Mouse (Mus musculus): ENCODE results near the gene Capn10.
A peak's percentile ranks its signal among the peaks of the same experiment; 100 is the strongest.
"Not testable (repeated sequence)": the region's sequence is repeated elsewhere in the genome, so short reads cannot be mapped to it uniquely, and the experiment has no call there.

Gene Capn10

DNA sequence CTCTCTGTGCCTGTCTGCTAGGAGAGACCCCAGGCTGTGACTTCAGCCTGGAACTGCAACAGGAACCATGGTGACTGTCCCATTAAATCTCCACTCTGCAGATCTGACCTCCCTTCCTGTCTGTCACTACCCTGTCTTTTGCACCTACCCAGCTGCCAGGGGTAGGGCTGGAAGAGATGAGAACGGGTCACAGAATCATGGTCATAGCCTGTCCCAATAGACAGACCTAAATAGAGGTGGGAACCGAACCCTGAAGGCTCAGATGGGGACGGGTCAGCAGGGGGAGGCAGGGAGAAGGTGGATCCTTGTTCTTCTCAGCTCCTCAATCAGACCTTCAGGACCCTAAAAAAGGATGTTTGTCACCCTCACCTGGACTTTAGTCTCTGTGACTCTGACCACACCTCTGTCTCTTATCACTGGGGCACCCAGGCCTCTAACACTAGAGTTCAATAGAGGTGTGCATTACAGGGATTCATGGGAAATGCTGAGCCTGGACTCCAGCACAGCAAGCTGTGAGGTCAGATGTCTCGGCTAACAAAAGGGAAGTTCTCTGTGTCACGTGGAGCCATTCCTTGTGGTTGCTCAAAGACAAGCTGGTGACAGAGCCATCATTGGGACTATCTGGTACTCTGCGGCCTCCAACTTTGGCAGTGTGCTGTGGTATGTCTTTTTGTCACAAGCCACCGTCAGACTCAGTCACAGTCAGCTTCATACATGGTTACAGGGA is 13.5 kb upstream of the Capn10 start:
- no peak for DNase-seq

GRCm38 (mm10) chr1:92921496-92921895 is 12.7 kb upstream of the Capn10 start:
- no peak for DNase-seq

DNA sequence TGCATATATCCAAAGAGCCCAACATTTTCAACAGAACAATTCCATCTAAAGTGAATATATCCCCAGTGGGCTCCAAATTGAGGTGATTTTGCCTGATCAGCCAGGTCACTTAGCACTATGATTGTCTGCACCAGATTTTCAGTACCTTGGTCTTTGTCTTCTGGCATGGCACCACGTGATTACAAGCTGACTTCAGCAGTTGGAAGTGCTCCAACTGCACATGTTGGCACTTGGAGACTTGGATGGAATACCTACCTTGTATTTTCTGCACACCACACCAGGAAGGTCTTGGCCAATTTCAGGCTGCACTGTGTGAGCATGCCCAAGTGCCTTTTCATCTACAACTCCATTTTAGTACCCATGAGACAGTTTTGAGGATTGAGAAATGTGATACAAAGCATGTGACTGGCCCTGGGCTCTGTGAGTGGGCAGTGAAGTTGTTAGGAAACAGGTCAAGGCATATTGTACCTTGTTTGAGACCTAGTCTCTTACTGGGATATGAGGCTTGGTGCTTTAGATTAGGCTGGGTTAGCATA is 3.9 kb upstream of the Capn10 start:
- no peak for DNase-seq

DNA sequence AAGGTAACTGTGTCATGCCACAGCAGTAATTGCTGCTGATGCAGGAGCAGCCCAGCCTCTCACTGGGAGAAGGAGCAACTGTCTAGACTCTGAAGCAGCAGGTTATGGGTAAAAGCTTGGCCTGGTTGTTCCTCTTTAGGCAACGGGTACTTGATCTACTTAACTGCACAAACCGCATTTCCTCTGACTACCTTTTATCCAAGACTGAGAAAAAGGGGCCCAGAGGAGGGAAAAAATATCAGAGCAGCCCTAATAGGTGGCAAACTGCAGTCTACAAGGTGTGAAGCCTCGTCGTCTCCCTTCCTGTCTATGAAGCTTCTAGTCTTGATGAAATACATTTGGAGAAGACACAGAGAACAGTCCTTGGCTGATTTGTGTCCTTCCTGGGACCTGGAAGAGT is 565 bp upstream of the Capn10 start:
- DNase-seq = no peak

- peak; percentile 47 for DNase-seq
Observed at GRCm38 (mm10) chr1:92935054-92935962, 1.1 kb downstream of the Capn10 start.

DNA sequence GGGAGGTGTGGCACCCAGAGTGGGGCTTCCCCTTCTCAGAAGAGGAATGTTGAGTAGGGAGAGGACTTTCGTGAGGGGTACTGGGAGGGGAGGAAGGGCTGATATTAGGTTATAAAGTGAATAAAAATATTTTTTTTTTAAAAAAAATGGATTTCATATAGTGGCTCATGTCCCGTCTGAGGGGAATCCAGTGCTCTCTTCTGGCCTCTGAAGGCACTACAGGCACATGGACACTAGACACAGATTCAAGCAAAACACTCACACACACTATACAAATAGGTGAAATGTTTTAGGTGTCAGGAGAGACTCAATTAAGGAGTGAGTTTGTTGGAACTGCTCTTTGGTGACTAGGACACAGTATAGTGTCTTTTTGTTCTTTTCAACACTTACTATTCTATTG is 1.8 kb downstream of the Capn10 start:
- DNase-seq = no peak

DNA sequence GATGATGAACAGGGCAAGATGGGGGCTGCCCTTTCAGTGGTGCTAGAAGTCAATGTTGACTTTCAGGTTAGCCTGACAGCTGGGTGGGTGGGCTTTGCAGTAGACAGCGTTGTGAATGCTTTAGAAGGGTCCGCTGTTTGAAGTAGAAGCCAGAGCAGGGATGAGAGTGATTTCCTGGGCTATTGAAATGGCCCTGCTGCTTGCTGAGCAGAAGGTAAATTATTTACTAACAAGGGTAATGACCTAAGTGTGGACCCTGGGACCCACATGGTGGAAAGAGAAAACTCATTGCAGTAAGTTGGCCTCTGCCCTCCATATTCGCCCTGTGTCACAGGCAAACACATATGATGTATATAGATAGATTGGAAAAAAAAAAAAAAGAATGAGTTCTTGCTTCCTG is 2.3 kb downstream of the Capn10 start:
- DNase-seq = no peak

- DNase-seq = no peak
Observed at GRCm38 (mm10) chr1:92937797-92938196, 3.6 kb downstream of the Capn10 start.

- peak; percentile 48 for DNase-seq
Observed at GRCm38 (mm10) chr1:92939746-92940145, 5.6 kb downstream of the Capn10 start.

DNA sequence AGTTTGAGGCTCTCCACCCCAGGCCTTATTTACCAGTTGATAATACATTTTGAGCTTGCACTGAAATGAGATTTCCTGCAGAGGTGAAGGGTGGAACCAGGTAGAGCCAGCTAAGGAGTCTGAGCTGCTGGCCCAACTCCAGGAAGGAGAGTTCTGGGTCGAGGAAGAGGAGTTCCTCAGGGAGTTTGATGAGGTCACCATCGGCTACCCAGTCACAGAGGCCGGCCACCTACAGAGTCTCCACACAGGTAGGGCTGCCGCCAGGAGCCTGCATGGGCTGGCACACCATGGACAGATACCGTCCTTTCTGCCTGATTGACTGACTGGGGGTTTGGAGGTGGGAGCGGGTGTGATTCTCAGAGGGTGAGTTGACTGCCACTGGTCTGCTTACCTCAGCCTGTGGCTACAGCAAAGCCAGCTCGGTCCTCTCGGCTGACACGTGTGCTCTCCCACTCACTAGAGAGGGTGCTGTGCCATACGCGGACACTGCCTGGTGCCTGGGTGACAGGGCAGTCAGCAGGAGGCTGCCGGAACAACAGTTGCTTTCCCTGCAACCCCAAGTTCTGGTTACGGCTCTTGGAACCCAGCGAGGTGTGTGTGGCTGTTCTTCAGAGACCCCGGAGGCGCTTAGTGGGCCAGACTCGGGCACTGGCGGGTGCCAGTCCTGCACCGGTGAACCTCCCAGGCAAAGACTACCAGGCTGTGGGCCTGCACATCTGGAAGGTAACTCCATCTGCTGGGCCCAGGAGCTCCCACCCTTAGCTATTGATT is 9.2 kb downstream of the Capn10 start:
- no peak for DNase-seq

DNA sequence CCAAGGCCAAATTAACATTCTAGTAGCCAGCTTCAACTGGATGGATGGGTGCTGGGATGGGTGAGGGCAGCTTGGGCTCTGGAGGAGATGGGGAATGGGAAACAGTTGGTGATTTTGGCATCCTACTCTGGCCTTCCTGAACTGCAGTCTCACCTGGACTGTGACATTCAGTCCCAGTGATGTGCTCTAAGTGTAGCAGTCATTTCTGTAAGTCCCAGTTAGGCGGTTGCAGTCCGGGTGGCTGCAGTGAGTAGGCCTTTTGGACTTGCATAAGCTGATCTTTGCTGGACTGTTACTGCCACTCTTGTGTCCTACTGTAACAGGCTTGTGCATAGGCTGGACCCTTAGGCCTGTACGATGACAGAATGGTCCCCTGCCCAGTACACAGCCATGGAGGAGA is 13.8 kb downstream of the Capn10 start:
- no peak for DNase-seq

DNA sequence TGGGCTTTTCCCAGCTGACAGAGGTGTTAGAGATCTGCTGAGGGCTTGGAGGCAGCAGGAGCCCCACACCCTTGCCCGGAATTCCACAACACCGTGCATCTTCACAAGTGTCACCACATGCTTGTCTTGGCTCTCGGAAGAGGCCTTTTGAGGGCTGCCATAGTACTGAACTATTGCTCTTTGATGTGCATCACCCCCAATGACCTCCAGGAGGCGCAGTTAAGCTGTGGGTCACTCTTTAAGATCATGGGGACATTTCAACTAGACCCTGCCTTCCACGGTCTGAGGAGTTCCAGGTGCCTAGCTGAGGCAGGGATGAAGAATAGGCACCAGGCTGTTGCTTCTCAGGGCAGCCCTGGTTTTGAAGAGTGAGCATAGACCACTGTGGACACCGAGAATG is 15.2 kb downstream of the Capn10 start:
- DNase-seq = no peak

DNA sequence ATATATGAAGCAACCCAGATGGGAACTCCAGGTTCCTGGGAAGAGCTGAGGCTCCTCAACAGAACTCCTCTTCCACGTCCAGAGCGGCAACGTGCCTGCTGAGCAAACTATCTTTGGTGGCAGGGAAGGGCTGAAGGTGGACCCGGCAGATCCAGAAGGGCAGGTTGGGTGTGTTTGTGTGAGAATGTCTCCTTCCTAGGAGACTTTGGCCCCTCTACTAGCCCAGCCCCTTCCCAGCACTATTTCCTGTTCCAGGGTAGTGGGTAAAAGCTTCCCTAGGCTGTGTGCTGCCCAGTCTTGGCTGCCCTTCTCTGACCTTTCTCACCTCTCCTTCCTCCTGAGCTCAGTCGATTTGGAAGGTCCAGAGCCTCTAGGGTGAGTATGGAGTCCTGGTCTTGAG is 16.4 kb downstream of the Capn10 start, which contains the start of gene Gpr35:
TSS of gene Gpr35 (plus strand) at position 259 of the 400 bp plus-strand sequence.
- no peak for DNase-seq

DNA sequence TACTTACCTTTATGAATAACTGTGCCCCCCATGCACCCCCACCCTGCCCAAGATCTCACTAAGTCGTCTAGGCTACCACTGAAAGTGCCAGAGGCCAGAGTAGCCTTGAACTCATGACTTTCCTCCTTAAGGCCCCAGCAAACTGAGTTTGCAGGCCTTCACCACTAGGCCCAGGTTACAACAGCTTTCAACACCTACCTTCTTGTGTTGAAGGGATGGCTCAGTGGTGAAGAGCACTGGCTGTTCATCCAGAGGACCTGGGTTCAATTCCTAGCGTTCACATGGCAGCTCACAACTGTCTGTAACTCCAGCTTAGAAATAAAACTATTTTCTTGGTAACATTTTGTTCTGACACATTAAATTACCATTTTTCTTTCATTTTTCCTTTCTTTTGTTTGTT is 19.5 kb downstream of the Capn10 start:
- DNase-seq = no peak

GRCm38 (mm10) chr1:92956571-92957335 is 22.6 kb downstream of the Capn10 start:
- DNase-seq = peak; percentile 58

- no peak for DNase-seq
Observed at GRCm38 (mm10) chr1:92958999-92959398, 24.8 kb downstream of the Capn10 start.

DNA sequence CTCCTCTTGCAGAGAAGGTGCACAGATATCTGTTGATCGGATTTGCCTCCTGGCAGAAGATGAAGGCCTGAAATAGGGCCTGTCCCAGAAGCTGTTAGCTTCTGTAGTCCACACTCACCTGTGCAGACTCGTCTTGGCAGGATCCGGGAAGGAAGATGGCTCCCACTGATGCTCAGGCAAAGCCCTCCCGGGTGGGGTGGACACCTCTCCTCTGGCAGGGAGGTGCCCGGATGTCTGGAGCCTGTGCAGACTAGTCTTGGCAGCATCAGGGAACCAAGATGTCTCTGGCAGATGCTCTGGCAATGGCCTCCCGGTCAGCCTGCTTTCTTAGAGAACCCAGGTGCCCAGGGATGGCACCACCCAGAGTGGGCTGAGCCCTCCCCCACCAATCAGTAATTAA is 36.6 kb downstream of the Capn10 start:
- DNase-seq = not testable (repeated sequence)

- DNase-seq = no peak
Observed at GRCm38 (mm10) chr1:92971879-92972795, 38.0 kb downstream of the Capn10 start.

- no peak for DNase-seq
Observed at GRCm38 (mm10) chr1:92972854-92973253, 38.7 kb downstream of the Capn10 start.

GRCm38 (mm10) chr1:92976141-92976566 is 42.0 kb downstream of the Capn10 start:
- DNase-seq = no peak

- no peak for DNase-seq
Observed at GRCm38 (mm10) chr1:92978645-92979044, 44.5 kb downstream of the Capn10 start.

All from cerebellum, adult 11 months (tissue).